8 mouse cellular contexts compared by ENCODE assay signal in the genomic region with DNA sequence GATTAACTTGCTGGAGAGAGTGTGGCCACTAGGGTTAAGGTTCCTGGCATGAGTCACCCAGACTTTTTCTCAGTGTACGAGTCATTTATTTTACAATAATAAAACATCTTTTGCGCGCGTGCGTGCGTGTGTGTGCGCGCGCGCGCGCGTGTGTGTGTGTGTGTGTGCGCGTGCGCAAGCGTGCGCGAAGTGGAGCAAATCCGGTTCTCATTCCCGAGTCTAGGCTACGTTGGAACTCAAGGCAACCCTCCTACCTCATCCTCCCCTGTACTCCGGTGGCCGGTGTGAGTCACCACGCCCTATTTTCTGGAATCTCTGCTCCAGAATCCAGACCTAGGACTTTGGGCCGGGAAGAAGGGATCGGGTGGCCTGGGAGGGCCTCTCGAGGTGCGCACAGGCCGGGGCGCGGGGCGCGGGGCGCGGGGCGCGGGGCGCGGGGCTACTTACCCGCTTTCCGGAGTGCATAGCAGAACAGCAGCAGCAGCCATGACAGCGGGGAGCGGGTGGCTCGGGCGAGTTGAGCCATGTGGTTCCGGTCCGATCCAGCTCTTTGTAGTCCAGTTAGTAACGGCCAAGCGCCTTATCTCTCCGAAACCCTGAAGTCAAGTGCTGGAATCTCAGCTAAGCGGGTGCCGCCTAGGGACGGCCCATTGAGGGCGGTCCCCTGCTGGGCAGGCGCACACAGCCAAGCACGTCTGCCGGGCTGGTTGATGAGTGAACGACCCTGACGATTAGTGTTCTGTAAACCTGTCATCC. TPM values are rescaled to one million over a fixed set of nuclear protein-coding genes. Genes with fewer than 3 reads are reported as not detected.
DNase-seq lines count a peak whose midpoint lies in the region; ATAC-seq and TF ChIP-seq lines count a peak whose summit lies in the region.

A gene (minus strand): TSS at position 655 of the 756 bp plus-strand sequence.

- no peaks in the 10 kb centered on the region; the same call in 1 of the 2 replicates for H3K4me1 ChIP-seq in lung, adult 2 months (ENCODE audit: control insufficient read depth, insufficient read depth, low read length)
- H3K4me1 ChIP-seq in neural tube, embryonic 15.5 days = peaks cover 18% of the 10 kb centered on the region

- peak; percentile 89 for DNase-seq in ES-CJ7 (ENCODE audit: low read depth, low spot score)
- peak; percentile 66 for DNase-seq in cerebellum, adult 11-12 months
- DNase-seq in forelimb bud, embryonic 11.5 days (ENCODE audit: low read depth, low spot score) = peak; percentile 73
- peak; percentile 76 to 79 for DNase-seq in heart, postnatal 36 days
- DNase-seq in layer of hippocampus, adult 2 months (ENCODE audit: low spot score in 2 of 2) = peak; percentile 76 to 81
- peak; percentile 81 for DNase-seq in lung, adult 2 months
- DNase-seq in thymus, adult 18-20 months = peak; percentile 65 to 69

- TF ChIP-seq CTCF in layer of hippocampus, adult 2 months (conservative IDR thresholded peaks at IDR 0.05) = peak; percentile 55
- no peak for TF ChIP-seq CTCF in lung, adult 2 months (IDR thresholded peaks at IDR 0.05; ENCODE audit: insufficient read depth, low read length)

- H3K4me2 ChIP-seq in neural tube, embryonic 15.5 days = peak within 1 kb of the TSS; percentile 69

- under 1% methylated on average over 60 of the region's 60 CpGs for WGBS in lung, adult 2 months
- WGBS in neural tube, embryonic 15.5 days = under 1% methylated on average over 58 of the region's 60 CpGs

- H3K36me3 ChIP-seq in neural tube, embryonic 15.5 days = peaks cover 13% of the 10 kb centered on the region

- H3K27ac ChIP-seq in layer of hippocampus, adult 2 months = peak within 1 kb of the TSS; percentile 91
- peak within 1 kb of the TSS; percentile 91 for H3K27ac ChIP-seq in neural tube, embryonic 15.5 days (replicated peaks)

- peak; percentile 86; the same call in 1 of the 2 replicates for TF ChIP-seq POLR2A in lung, adult 2 months (IDR thresholded peaks at IDR 0.05; ENCODE audit: borderline replicate concordance, extremely low read depth, low read depth, low read length)

- peak within 1 kb of the TSS; percentile 91 for H3K9ac ChIP-seq in neural tube, embryonic 15.5 days (replicated peaks)

- H3K4me3 ChIP-seq in layer of hippocampus, adult 2 months = peak within 1 kb of the TSS; percentile 71
- H3K4me3 ChIP-seq in lung, adult 2 months (replicated peaks; ENCODE audit: extremely low read depth, low read depth, low read length) = peak within 1 kb of the TSS; percentile 65
- peak within 1 kb of the TSS; percentile 77 for H3K4me3 ChIP-seq in neural tube, embryonic 15.5 days (replicated peaks)

- intact Hi-C loops in heart, postnatal 36 days (cut with DNase I) = loop anchor here (2.0 kb wide), 1 partner anchor 20 kb away; no protein-coding TSS in a partner anchor

- H3K27me3 ChIP-seq in neural tube, embryonic 15.5 days (replicated peaks) = no peaks in the 10 kb centered on the region

- no peaks in the 10 kb centered on the region for H3K9me3 ChIP-seq in neural tube, embryonic 15.5 days (replicated peaks)

- peak; percentile 89 for ATAC-seq in neural tube, embryonic 15.5 days (ENCODE audit: low FRiP score)

RNA-seq across cellular contexts. Expression of the gene that starts here (rescaled TPM):
- 10 to 100 TPM; 19.8 to 25.0 TPM for total RNA-seq in heart, postnatal 36 days (2021)
- total RNA-seq in layer of hippocampus, adult 2 months (2021) = 10 to 100 TPM; 13.6 to 16.3 TPM
- polyA plus RNA-seq in lung, adult 2 months (2012; rRNA removed) = 23.7 and 24.7 TPM in 2 replicates
- 12.0 and 12.5 TPM in 2 replicates for polyA plus RNA-seq in neural tube, embryonic 15.5 days (2015; fragmentation: Nextera tagmentation; extraction: Ambion mirVana)

Comparison
In these comparisons a context has a peak if more than half of its experiments do, and no peak if none do; other contexts are left out.
1. Peak in every context shown above with its lines: DNase-seq, ATAC-seq, H3K4me3 ChIP-seq and H3K27ac ChIP-seq.